Mouse (Mus musculus) heart, embryonic 11.5 days (tissue): ENCODE measurements around the gene Csf3. TPM values are rescaled to one million over a fixed set of nuclear protein-coding genes. Genes with fewer than 3 reads are reported as not detected.
A peak's percentile ranks its signal among the peaks of the same experiment; 100 is the strongest.
"Not testable (repeated sequence)": the region's sequence is repeated elsewhere in the genome, so short reads cannot be mapped to it uniquely, and the experiment has no call there.

Experiments used
- ATAC-seq: fragments of 200-750 bp; cut with Nextera tagmentation; replicated peaks from 2 replicates; pipeline ENCODE4 v1.8.0; 2017; ENCODE audit warnings: moderate library complexity; ENCODE audit not compliant: insufficient number of reproducible peaks, low FRiP score, low TSS enrichment
- H3K27ac ChIP-seq: fragments of 300-500 bp; sonication (generic); 2 replicates; pipeline ENCODE4 v1.5.1; 2014; ENCODE audit warnings: mild to moderate bottlenecking, low read depth, low read length
- H3K27me3 ChIP-seq: fragments of 300-500 bp; sonication (generic); 2 replicates; pipeline ENCODE4 v1.6.1; 2014; ENCODE audit warnings: mild to moderate bottlenecking, low read length, mixed read lengths; ENCODE audit not compliant: control insufficient read depth, insufficient read depth
- H3K36me3 ChIP-seq: fragments of 300-500 bp; sonication (generic); 2 replicates; pipeline ENCODE4 v1.6.1; 2014; ENCODE audit warnings: mild to moderate bottlenecking, low read length, moderate library complexity, mixed read lengths; ENCODE audit not compliant: control insufficient read depth, insufficient read depth
- H3K4me1 ChIP-seq: fragments of 300-500 bp; sonication (generic); 2 replicates; pipeline ENCODE4 v1.6.1; 2014; ENCODE audit warnings: low read length; ENCODE audit not compliant: control insufficient read depth, insufficient read depth
- H3K4me2 ChIP-seq: fragments of 300-500 bp; sonication (generic); 2 replicates; pipeline ENCODE4 v1.6.1; 2014; ENCODE audit warnings: mild to moderate bottlenecking, moderate library complexity
- H3K4me3 ChIP-seq: fragments of 300-500 bp; sonication (generic); 2 replicates; pipeline ENCODE4 v1.5.1; 2014; ENCODE audit warnings: low read depth, low read length
- H3K9ac ChIP-seq: fragments of 300-500 bp; sonication (generic); 2 replicates; pipeline ENCODE4 v1.6.1; 2014; ENCODE audit warnings: mild to moderate bottlenecking, low read depth, low read length, moderate library complexity
- H3K9me3 ChIP-seq: fragments of 300-500 bp; sonication (generic); replicated peaks from 2 replicates; pipeline ENCODE4 v1.6.1; 2016; ENCODE audit warnings: low read length; ENCODE audit not compliant: control insufficient read depth
- WGBS: fragments of 180-500 bp; shearing (Covaris S2); extraction: QIAGEN DNeasy Blood & Tissue Kit; methylation state at CpG from one replicate; pipeline ENCODE4 v1.1.7; 2014; ENCODE audit not compliant: insufficient replicate concordance; 5-methylcytosine and 5-hydroxymethylcytosine counted together
- polyA plus RNA-seq: library from polyadenylated mRNA; unstranded; fragments of >200 nt; fragmentation: Nextera tagmentation; extraction: Ambion mirVana; gene quantifications from 2 replicates; pipeline ENCODE4 v1.2.1, GENCODE M21; 2014

Gene Csf3
- polyA plus RNA-seq, 1 experiment from 2014 or later = not detected

DNA sequence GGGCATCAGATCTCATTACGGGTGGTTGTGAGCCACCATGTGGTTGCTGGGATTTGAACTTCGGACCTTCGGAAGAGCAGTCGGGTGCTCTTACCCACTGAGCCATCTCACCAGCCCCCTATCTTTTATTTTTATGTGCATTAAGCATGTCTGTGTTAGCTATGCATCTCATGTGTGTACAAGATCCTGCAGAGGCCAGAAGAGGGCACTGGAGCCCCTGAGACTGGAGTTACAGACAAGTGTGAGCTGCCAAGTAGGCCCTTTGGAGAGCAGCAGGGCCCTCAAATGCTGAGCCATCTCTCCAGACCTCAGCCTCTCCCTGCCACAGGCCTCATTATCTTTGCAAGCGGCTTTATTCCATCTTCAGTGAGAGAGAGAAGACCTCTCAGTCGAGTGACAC lies 10.9 kb downstream of the Csf3 start:
- not testable (repeated sequence) for ATAC-seq, H3K27ac ChIP-seq, H3K9me3 ChIP-seq, H3K4me2 ChIP-seq, H3K4me3 ChIP-seq, H3K9ac ChIP-seq, H3K27me3 ChIP-seq
- Histone ChIP-seq H3K4me1 (peaks cover 13% of the 10 kb centered on the region), H3K36me3 (peaks cover 27% of the 10 kb centered on the region)
- 82% methylated on average over 5 of the region's 6 CpGs for WGBS

DNA sequence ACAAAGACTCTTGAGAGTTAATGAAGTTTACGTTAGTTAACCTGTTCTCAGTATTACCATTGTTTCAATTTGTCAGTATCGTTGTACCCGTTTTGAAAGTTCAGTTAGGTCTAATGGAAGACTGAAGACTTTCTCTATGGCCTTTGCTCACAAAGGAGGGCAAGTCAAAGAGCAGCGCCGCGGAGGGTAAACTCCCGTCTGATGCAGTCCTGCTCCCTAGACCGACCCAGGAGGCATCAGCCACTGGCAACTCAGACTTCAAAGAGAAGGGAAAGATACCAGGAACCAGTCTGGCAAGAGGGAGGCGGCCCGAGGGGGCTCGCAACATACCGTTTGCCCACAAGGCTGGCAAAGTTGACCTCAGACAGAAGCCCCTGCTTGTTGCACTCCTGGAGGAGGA lies 12.6 kb downstream of the Csf3 start:
- Histone ChIP-seq H3K36me3 (peaks cover 28% of the 10 kb centered on the region), H3K27me3 (no peaks in the 10 kb centered on the region), H3K4me3 (no peak overlapping the region), H3K27ac (no peak overlapping the region), H3K4me2 (no peak overlapping the region), H3K4me1 (peaks cover 13% of the 10 kb centered on the region), H3K9ac (no peak overlapping the region), H3K9me3 (no peaks in the 10 kb centered on the region)
- ATAC-seq = no peak
- 88% methylated on average over 12 of the region's 12 CpGs for WGBS

DNA sequence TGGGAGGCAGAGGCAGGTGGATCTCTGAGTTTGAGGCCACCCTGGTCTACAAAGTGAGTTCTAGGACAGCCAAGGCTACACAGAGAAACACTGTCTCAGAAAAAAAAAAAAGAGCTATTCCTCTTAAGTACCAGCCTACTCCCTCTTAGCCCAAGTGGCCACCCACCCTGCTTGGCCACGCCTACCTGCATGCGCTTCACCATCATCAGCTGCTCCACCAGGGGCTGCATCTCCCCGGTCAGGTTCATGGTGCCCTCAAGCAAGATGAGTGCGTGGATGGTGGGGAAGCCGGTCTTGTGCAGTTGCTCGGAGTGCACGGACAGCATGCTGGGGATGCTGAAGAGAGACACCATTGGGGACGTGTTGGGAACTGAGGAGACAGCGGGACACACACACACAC lies 14.9 kb downstream of the Csf3 start:
- no peak overlapping the region for H3K4me3 ChIP-seq
- no peak overlapping the region for H3K9ac ChIP-seq
- ATAC-seq = 0 out of 2 replicates have a peak, but pooled peaks have one; percentile 8
- H3K27ac ChIP-seq = no peak overlapping the region
- H3K4me2 ChIP-seq = no peak overlapping the region
- H3K36me3 ChIP-seq = peaks cover 22% of the 10 kb centered on the region
- no peaks in the 10 kb centered on the region for H3K9me3 ChIP-seq
- H3K4me1 ChIP-seq = no peaks in the 10 kb centered on the region; the same call in 1 of the 2 replicates
- H3K27me3 ChIP-seq = no peaks in the 10 kb centered on the region
- 89% methylated on average over 9 of the region's 9 CpGs for WGBS

DNA sequence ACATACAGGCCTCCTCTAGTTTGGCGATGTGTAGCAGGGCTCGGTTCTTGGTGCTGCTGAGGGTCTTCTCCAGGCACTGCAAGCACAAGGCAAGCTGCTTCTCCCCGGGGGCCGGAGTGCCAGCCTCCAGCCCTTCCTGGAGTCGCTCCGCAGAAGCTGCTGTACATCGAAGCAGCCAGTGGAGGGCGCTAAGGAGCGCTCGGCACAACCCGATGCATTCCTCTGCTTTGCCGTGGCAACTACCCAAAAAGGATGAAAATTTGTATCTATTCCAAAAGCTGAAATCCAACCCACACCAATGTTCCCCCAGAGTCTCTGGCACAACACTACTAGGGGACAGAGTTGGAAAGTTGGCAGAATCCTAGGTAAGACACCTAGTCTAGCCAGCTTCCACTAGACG lies 16.8 kb downstream of the Csf3 start:
- peaks cover 11% of the 10 kb centered on the region for H3K4me1 ChIP-seq
- no peaks in the 10 kb centered on the region for H3K27me3 ChIP-seq
- no peak overlapping the region for H3K4me3 ChIP-seq
- peaks cover 22% of the 10 kb centered on the region for H3K36me3 ChIP-seq
- 23% methylated on average over 13 of the region's 13 CpGs for WGBS
- no peaks in the 10 kb centered on the region for H3K9me3 ChIP-seq
- no peak overlapping the region for H3K9ac ChIP-seq
- H3K27ac ChIP-seq = no peak overlapping the region
- no peak overlapping the region for H3K4me2 ChIP-seq
- no peak for ATAC-seq

DNA sequence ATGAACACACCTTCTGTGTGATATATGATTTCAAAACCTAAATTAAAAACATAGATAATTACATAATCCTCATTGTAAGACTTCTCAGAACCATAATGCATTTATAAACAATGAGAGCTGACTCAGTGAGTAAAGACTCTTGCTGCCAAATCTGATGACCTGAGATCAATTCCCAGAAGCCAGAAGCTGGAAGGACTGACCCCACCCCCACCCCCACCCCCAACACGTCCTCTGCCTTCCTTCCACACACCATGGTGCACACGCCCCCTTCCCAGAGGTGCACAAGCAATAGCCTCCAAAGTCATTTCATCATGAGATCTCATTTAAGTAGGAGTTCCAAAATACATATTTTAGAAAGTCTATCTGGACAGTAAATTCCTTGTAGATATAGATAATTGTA lies 19.7 kb downstream of the Csf3 start:
- H3K27me3 ChIP-seq = no peaks in the 10 kb centered on the region
- no peak overlapping the region for H3K27ac ChIP-seq
- H3K4me1 ChIP-seq = peaks cover 11% of the 10 kb centered on the region
- H3K36me3 ChIP-seq = peaks cover 11% of the 10 kb centered on the region
- no peak overlapping the region for H3K4me3 ChIP-seq
- no peaks in the 10 kb centered on the region for H3K9me3 ChIP-seq
- 71% methylated on average over 2 of the region's 2 CpGs for WGBS
- no peak overlapping the region for H3K4me2 ChIP-seq
- H3K9ac ChIP-seq = no peak overlapping the region
- no peak for ATAC-seq

DNA sequence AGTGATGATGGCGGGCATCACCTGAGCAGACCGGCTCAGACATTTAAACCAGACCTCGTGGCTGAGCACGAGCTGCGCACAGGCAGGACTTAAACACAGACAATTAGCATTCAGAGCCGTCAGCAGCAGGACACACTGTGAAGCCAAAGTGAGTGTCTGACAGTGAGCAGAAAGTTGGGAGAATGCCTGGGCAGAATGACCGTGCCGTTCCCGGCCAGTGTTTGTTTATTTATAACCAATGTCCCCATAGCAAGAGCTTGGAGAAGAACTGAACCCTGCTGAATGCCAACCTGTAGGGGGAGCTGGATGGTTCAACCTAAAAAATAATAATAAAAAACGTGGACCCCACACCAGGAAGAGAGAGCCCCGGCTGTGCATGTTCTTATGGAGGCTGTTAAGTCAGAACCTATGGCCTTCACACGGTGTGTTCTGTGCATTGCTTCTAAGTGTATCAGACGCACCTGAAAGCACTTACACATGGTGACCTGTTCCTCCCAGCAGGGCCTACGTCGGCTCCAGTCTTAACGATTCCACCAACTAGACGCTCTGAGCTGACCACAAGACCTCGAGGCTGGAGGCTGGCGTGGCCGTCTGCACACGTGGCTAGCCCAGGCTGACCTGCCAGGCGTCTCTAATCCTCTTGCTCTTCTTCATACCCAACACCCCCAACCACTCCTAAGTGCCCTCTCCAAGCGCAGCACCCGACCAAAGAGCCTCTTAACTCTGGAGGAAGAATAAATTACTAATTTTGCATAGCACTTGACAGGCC lies 20.6 kb downstream of the Csf3 start:
- Histone ChIP-seq H3K27me3 (no peaks in the 10 kb centered on the region), H3K4me1 (peaks cover 11% of the 10 kb centered on the region), H3K9me3 (no peaks in the 10 kb centered on the region), H3K4me3 (no peak overlapping the region), H3K36me3 (peaks cover 8% of the 10 kb centered on the region), H3K4me2 (peak overlapping the region; percentile 27), H3K9ac (no peak overlapping the region; the same call in 1 of the 2 replicates), H3K27ac (peak overlapping the region; percentile 60)
- no peak for ATAC-seq
- 56% methylated on average over 24 of the region's 24 CpGs for WGBS

DNA sequence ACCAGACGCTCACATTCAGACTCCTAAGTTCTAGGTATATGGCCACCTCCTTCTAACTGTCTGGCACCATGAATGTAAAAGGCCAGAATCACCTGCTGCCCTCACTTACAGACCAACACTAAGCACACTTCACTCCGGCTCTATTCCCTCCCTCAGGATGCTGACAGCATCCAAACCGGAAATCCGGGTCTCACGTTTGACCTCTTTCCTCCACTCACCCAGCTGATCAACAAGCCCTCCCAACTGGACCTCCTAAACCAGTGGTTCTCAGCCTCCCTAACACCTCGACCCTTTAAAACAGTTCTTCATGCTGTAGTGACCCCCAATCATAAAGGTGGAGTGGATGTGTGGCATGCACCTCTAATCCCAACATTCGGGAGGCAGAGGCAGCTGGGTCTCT lies 22.0 kb downstream of the Csf3 start:
- no peak for ATAC-seq
- no peak overlapping the region for H3K4me3 ChIP-seq
- H3K36me3 ChIP-seq = peaks cover 4% of the 10 kb centered on the region
- no peaks in the 10 kb centered on the region for H3K9me3 ChIP-seq
- no peak overlapping the region for H3K9ac ChIP-seq
- WGBS = 74% methylated on average over 7 of the region's 7 CpGs
- peaks cover 11% of the 10 kb centered on the region for H3K4me1 ChIP-seq
- H3K27ac ChIP-seq = no peak overlapping the region
- H3K27me3 ChIP-seq = no peaks in the 10 kb centered on the region
- H3K4me2 ChIP-seq = no peak overlapping the region

DNA sequence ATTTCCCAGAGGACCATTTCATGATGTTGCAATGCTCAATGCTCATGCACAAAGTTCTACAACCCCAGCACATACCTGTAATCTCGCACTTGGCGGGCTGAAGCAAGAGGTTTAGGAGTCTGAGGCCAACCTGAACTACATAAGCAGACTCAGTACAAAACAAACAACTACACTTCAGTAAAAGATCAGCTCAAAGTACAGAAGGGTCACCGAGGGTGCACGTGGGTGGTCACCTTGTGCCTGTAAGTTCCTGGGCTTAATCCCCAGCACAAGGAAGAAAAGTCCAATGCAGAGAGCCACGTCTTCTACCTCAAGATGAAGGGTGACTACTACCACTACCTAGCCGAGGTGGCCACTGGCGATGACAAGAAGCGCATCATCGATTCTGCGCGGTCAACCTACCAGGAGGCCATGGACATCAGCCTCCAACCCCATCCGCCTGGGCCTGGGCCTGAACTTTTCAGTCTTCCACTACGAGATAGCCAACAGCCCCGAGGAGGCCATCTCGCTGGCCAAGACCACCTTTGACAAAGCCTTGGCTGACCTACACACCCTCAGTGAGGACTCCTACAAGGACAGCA lies 25.0 kb downstream of the Csf3 start:
- H3K9ac ChIP-seq = no peak overlapping the region
- no peak overlapping the region for H3K4me3 ChIP-seq
- WGBS = 91% methylated on average over 15 of the region's 15 CpGs
- no peaks in the 10 kb centered on the region; the same call in none of the 2 replicates for H3K36me3 ChIP-seq
- no peak overlapping the region for H3K27ac ChIP-seq
- peaks cover 14% of the 10 kb centered on the region for H3K4me1 ChIP-seq
- H3K27me3 ChIP-seq = no peaks in the 10 kb centered on the region
- ATAC-seq = no peak
- no peaks in the 10 kb centered on the region for H3K9me3 ChIP-seq
- H3K4me2 ChIP-seq = no peak overlapping the region
